Mouse (Mus musculus) megakaryocyte, embryonic 14.5 days (primary cell): ENCODE data around the gene Tnks1bp1. TPM values are rescaled to one million over a fixed set of nuclear protein-coding genes. Genes with fewer than 3 reads are reported as not detected.

Experiments
- H3K27me3 ChIP-seq: replicated peaks from 2 replicates; pipeline ENCODE3; 2012; ENCODE audit warnings: inconsistent platforms
- H3K36me3 ChIP-seq: replicated peaks from 2 replicates; pipeline ENCODE3; 2012; ENCODE audit warnings: low read length, inconsistent platforms, mixed read lengths
- H3K4me1 ChIP-seq: 2 replicates; pipeline ENCODE4 v1.6.1; 2012; ENCODE audit warnings: inconsistent platforms
- H3K4me3 ChIP-seq: replicated peaks from 2 replicates; pipeline ENCODE3; 2012; ENCODE audit warnings: moderate library complexity, mild to moderate bottlenecking, inconsistent platforms
- H3K9me3 ChIP-seq: 2 replicates; pipeline ENCODE4 v1.6.1; 2012; ENCODE audit warnings: inconsistent platforms
- FLI1 ChIP-seq: IDR thresholded peaks from 2 replicates; pipeline ENCODE4 v1.6.1; 2012; ENCODE audit warnings: low read length, inconsistent platforms, mixed read lengths
- GATA1 ChIP-seq: IDR thresholded peaks from 3 replicates; pipeline ENCODE4 v1.6.1; 2012; ENCODE audit warnings: mixed read lengths, low read length, inconsistent platforms, borderline replicate concordance
- polyA plus RNA-seq: library from polyadenylated mRNA; stranded (reverse); fragments of >175 nt; gene quantifications from 2 replicates; pipeline ENCODE4 v1.2.3, GENCODE M21; 2012; ENCODE audit warnings: low replicate concordance; ENCODE audit not compliant: insufficient read depth

The Tnks1bp1 gene
- 0.72 TPM in 1 of 2 replicates, not detected in the other for polyA plus RNA-seq

DNA sequence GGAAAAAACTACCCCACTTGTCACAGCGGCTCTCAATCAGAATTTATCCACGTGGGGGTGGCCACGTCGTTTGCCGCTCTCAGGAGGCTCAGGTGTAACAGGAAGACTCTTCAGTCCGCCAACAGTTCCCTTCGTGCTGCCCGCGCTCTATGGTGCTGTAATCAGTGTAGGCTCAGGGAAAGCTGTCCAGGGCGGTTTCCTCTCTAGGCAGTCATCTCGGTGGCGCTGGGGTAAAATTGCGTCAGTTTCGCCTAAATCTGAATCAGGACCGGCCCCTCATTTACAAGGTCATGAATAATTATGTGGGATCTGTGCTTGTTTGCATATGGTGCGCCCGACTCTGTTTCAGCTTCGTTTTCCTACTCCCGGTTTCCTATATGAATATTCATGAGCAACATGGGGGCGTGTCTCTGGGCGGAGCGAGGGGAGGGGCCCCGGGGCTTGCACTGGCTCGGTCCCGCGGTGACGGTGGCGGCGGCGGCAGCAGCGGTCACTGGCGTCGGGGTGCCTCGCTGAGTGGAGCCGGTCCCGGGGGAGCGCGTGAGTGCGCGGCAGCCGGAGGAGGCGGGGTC is at the start of gene Tnks1bp1:
Gene Tnks1bp1 (plus strand): TSS at position 427 of the 572 bp plus-strand sequence.
- Histone ChIP-seq H3K27me3 (peaks cover 42% of the 10 kb centered on the region), H3K36me3 (peaks cover 45% of the 10 kb centered on the region), H3K4me3 (peak within 1 kb of the TSS; percentile 92), H3K9me3 (no peaks in the 10 kb centered on the region), H3K4me1 (peaks cover 31% of the 10 kb centered on the region)
- no peak for TF ChIP-seq GATA1
- TF ChIP-seq FLI1 = no peak

DNA sequence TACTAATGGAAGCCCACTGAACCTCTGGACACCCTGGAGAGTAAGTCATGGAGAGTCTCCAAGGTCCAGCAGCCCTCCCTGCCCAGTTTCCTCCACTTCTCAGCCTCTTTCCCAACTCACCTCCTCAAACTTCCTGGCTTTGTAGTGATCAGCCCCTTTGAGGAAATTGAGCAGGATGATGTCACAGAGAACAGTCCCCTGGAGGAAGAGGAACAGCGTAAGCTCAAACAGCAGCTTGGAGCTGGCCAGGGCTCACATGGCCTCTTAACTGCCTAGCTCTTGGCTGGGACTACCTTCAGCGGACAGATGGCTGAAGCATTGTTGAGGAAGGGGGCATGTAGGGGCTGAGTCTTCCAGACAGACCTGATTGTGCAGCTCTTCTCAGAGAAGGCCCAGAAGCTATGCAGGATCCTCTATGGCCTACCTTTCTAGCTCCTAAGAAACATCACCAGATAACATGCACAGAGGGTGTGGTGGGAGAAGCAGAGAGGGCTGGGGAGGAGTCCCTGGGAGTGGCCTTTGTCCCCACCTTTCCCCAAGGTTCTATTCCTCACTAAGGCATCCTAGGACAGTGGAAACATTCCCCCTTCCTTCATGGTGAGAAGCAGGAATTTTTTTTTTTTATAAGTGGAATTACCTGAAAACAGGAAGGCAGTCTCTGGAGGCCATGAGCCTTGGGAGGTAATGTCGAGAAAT is 48.2 kb upstream of the Tnks1bp1 start:
- no peak overlapping the region for H3K4me3 ChIP-seq
- peaks cover 53% of the 10 kb centered on the region for H3K27me3 ChIP-seq
- no peaks in the 10 kb centered on the region for H3K36me3 ChIP-seq
- H3K9me3 ChIP-seq = no peaks in the 10 kb centered on the region
- TF ChIP-seq GATA1 = no peak
- H3K4me1 ChIP-seq = no peaks in the 10 kb centered on the region

DNA sequence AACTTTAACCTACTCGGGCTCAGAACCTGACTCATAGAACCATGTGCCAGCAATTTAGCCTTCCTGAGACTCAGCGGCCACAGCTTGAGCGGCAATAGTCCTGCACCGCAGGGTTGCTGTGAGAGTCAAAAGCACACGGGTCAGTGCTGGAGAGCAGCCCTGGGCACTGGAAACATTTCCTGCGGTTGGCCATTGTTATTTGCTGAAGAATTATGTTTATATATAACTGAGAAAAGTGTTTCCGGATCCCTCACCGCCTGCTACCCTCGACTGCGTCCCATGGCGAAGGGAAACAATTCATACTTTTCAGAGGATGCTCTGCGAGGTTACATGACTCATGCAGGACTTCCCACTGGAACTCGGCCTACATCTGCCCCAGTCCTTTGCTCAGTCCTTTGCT is 46.3 kb upstream of the Tnks1bp1 start:
- no peaks in the 10 kb centered on the region for H3K9me3 ChIP-seq
- H3K27me3 ChIP-seq = peaks cover 48% of the 10 kb centered on the region
- no peak overlapping the region for H3K4me3 ChIP-seq
- H3K4me1 ChIP-seq = no peaks in the 10 kb centered on the region
- no peaks in the 10 kb centered on the region for H3K36me3 ChIP-seq
- TF ChIP-seq FLI1 (no peak), GATA1 (no peak)

DNA sequence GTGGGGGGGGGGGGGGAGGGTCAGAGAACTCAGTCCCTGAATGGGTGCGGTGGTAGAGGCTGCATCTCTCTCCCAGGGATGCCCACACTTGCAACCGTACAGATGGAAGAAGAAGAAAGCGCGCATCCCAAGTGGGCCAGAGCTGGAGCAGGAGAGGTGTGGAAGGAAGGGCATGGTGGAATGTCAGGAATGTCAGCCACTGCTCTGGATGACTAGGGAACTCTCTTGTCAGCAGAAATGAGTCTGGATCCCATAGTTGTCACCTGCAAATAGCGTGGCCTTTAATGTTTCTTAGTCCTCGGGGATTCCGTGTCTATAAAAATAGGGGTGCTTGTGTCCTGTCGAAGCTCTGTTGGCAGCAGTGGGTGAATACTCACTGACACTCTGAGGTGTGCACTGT is 45.2 kb upstream of the Tnks1bp1 start:
- H3K36me3 ChIP-seq = no peaks in the 10 kb centered on the region
- no peaks in the 10 kb centered on the region for H3K4me1 ChIP-seq
- H3K4me3 ChIP-seq = no peak overlapping the region
- peaks cover 48% of the 10 kb centered on the region for H3K27me3 ChIP-seq
- no peak for TF ChIP-seq FLI1
- no peak for TF ChIP-seq GATA1
- no peaks in the 10 kb centered on the region for H3K9me3 ChIP-seq

DNA sequence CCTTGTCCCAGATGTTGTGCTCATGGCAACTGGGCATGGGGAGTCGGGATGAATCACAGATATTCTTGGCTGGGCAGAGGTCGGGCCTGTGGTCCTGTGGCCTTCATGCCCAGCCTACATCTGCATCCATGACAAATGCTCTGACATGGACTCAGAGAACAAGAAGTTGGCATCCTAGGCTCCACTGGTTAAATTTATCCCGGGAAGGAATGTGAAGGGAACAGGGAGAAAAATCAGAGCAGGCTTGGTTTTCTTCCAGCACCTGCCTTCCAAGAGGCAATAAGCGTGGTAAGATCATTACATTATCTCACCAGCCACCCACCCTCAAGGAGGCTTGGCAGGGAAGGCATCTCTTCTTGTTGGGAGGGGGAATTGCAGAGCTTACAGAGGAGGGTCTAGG is 43.5 kb upstream of the Tnks1bp1 start:
- TF ChIP-seq GATA1 (no peak), FLI1 (no peak)
- Histone ChIP-seq H3K27me3 (peaks cover 46% of the 10 kb centered on the region), H3K36me3 (no peaks in the 10 kb centered on the region), H3K4me3 (no peak overlapping the region), H3K4me1 (no peaks in the 10 kb centered on the region; the same call in 1 of the 2 replicates), H3K9me3 (no peaks in the 10 kb centered on the region)

DNA sequence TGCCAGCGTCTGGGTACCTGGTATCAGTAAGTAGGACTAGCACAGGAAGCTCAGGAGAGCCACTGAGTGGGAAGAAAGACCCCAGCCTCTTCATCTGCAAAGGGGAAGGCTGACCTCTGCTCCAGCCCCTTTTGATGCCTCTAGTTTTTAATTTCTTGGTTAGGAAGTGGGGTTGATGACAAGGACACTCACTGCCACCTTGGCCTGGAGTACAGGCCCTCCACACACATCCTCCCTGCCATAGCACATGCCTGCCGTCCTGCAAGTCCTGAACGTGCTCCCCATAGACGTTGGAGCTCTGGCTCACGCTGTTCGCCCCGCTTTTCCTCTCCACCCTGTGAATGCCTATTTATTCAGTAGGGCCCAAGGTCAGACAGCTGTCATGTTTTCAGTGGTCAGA is 41.2 kb upstream of the Tnks1bp1 start:
- Histone ChIP-seq H3K36me3 (no peaks in the 10 kb centered on the region), H3K9me3 (no peaks in the 10 kb centered on the region), H3K4me1 (peaks cover 12% of the 10 kb centered on the region), H3K4me3 (no peak overlapping the region), H3K27me3 (peaks cover 48% of the 10 kb centered on the region)
- TF ChIP-seq GATA1 = no peak
- no peak for TF ChIP-seq FLI1

GRCm38 (mm10) chr2:85007729-85008128 is 40.1 kb upstream of the Tnks1bp1 start:
- TF ChIP-seq FLI1 (no peak), GATA1 (no peak)
- H3K9me3 ChIP-seq = no peaks in the 10 kb centered on the region
- H3K27me3 ChIP-seq = peaks cover 39% of the 10 kb centered on the region
- peaks cover 23% of the 10 kb centered on the region for H3K4me1 ChIP-seq
- H3K36me3 ChIP-seq = no peaks in the 10 kb centered on the region
- no peak overlapping the region for H3K4me3 ChIP-seq

DNA sequence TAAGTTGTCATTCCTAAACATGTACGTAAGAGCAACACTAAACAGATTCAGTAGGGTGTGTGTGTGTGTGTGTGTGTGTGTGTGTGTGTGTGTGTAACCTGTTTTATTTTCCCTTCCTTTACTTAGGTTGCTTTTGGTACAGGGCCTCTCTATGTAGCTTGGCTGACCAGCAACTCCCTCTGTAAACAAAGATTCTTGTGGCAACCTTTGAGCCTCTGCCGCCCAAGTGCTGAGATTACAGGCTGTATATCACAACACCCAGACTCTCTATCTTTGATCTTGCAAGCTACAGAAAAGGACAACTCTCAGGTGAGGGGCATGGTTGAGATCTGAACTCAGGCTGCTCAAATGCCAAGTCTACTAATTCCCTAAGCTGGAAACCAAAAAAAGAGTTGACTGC is 38.6 kb upstream of the Tnks1bp1 start:
- H3K4me1 ChIP-seq = peaks cover 38% of the 10 kb centered on the region
- no peaks in the 10 kb centered on the region for H3K9me3 ChIP-seq
- peaks cover 27% of the 10 kb centered on the region for H3K27me3 ChIP-seq
- TF ChIP-seq FLI1 = no peak
- no peak for TF ChIP-seq GATA1
- no peaks in the 10 kb centered on the region for H3K36me3 ChIP-seq
- H3K4me3 ChIP-seq = no peak overlapping the region

GRCm38 (mm10) chr2:85011906-85012604 is 35.8 kb upstream of the Tnks1bp1 start:
- peaks cover 15% of the 10 kb centered on the region for H3K27me3 ChIP-seq
- no peak for TF ChIP-seq GATA1
- TF ChIP-seq FLI1 = no peak
- H3K36me3 ChIP-seq = no peaks in the 10 kb centered on the region
- H3K4me1 ChIP-seq = peaks cover 46% of the 10 kb centered on the region
- no peak overlapping the region for H3K4me3 ChIP-seq
- no peaks in the 10 kb centered on the region for H3K9me3 ChIP-seq

DNA sequence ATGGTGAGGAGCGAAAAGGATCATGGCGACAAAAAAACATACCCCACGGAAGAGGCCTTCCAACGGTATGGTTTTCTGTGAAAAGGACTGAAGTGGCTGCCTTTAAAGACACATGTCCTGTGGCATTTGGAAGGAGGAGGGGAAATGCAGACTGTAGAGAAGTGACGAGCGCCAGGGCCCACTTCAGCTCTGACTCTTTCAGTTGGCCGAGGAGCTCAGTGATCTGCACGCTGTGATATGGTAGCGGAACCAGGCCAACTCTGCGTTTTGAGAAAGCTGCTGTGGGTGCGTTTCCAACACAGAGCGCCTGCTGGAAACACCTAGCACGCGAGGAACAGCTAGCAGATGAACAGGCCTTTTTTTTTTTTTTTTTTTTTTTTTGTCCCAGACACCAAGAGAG is 35.1 kb upstream of the Tnks1bp1 start:
- H3K4me1 ChIP-seq = peaks cover 46% of the 10 kb centered on the region
- H3K27me3 ChIP-seq = peaks cover 13% of the 10 kb centered on the region
- no peak overlapping the region for H3K4me3 ChIP-seq
- TF ChIP-seq FLI1 (no peak), GATA1 (no peak)
- peaks cover 2% of the 10 kb centered on the region for H3K9me3 ChIP-seq
- no peaks in the 10 kb centered on the region for H3K36me3 ChIP-seq
